Mouse (Mus musculus): ENCODE data around the gene Src. TPM values are rescaled to one million over a fixed set of nuclear protein-coding genes. Genes with fewer than 3 reads are reported as not detected.

The Src gene
- polyA plus RNA-seq, 1 experiment from 2014 or later = 23.1 TPM

Other genes with a start within 250 kb of the Src start
- gene Rbl1, start 213.9 kb upstream of the Src start, polyA plus RNA-seq (2016; fragmentation: Nextera tagmentation; extraction: Ambion mirVana) = 21.4 and 23.7 TPM in 2 replicates
- 266 and 277 TPM in 2 replicates for gene Rpn2, start 139.4 kb upstream of the Src start, polyA plus RNA-seq (2016; fragmentation: Nextera tagmentation; extraction: Ambion mirVana)
- 0.73 and 1.0 TPM in 2 replicates for gene Mroh8, start 138.9 kb upstream of the Src start, polyA plus RNA-seq (2016; fragmentation: Nextera tagmentation; extraction: Ambion mirVana)
- gene Ghrh, start 70.9 kb upstream of the Src start, polyA plus RNA-seq (2016; fragmentation: Nextera tagmentation; extraction: Ambion mirVana) = 0.34 and 1.3 TPM in 2 replicates
- 61.1 and 66.5 TPM in 2 replicates for gene Manbal, start 50.9 kb upstream of the Src start, polyA plus RNA-seq (2016; fragmentation: Nextera tagmentation; extraction: Ambion mirVana)
- 2,080 and 2,294 TPM in 2 replicates for gene Nnat, start 141.6 kb downstream of the Src start, polyA plus RNA-seq (2016; fragmentation: Nextera tagmentation; extraction: Ambion mirVana)
- 82.1 and 82.3 TPM in 2 replicates for gene Blcap, start 152.8 kb downstream of the Src start, polyA plus RNA-seq (2016; fragmentation: Nextera tagmentation; extraction: Ambion mirVana)

Data from embryonic facial prominence, embryonic 10.5 days (tissue).